ENCODE assay signal across 24 mouse cellular contexts in genomic region chr6:67145969-67146368, GRCm38 (mm10).
DNase-seq lines count a peak whose midpoint lies in the region; ATAC-seq and TF ChIP-seq lines count a peak whose summit lies in the region.
"Had no signal": no experiment of that assay in that cellular context is flagged by ENCODE, and none has a peak within 500 bp of the region (broad histone marks: within the 10 kb centered on the region; RNA-seq: fewer than 3 reads in every experiment).

No protein-coding gene starts in this region.

- intact Hi-C loops in left cerebral cortex, postnatal 10 days (cut with DNase I): no loop called here

- DNase-seq in ES-CJ7 (ENCODE audit: low read depth, low spot score): peak; percentile 92
- no peak for DNase-seq in liver, postnatal 0 days
- DNase-seq in left cerebral cortex, postnatal 10 days (ENCODE audit: extremely low spot score in 1 of 2, low spot score in 2 of 2): no peak
- DNase-seq in cerebellum, postnatal 36 days: no peak
- DNase-seq in cerebellum, adult 11 months: no peak
- DNase-seq: adrenal gland, adult 8-10 months; cerebellum, postnatal 14 days; embryo, embryonic 11 days; gastrocnemius, postnatal 10 days; retina, postnatal 1 day; right cerebral cortex, postnatal 25 days; thymus, adult 2 months; thymus, postnatal 4 days had no signal

- no peak overlapping the region for H3K4me2 ChIP-seq in intestine, postnatal 0 days (replicated peaks; ENCODE audit: low read depth)
- H3K4me2 ChIP-seq in liver, postnatal 0 days (ENCODE audit: low read depth, low read length): no peak overlapping the region
- H3K4me2 ChIP-seq: embryonic facial prominence, embryonic 13.5 days; forebrain, embryonic 13.5 days; hindbrain, embryonic 12.5 days; neural tube, embryonic 13.5 days had no signal

- no peaks in the 10 kb centered on the region for H3K27me3 ChIP-seq in E14TG2a.4 (ENCODE audit: insufficient read depth, low read length)
- H3K27me3 ChIP-seq in intestine, postnatal 0 days (replicated peaks; ENCODE audit: control insufficient read depth, insufficient read depth, low read length): no peaks in the 10 kb centered on the region
- no peaks in the 10 kb centered on the region for H3K27me3 ChIP-seq in liver, postnatal 0 days (ENCODE audit: insufficient read depth, low read length)
- H3K27me3 ChIP-seq: embryonic facial prominence, embryonic 13.5 days; forebrain, embryonic 13.5 days; hindbrain, embryonic 12.5 days; neural tube, embryonic 13.5 days had no signal

- ATAC-seq in intestine, postnatal 0 days: no peak
- no peak; the same call in 1 of the 2 replicates for ATAC-seq in liver, postnatal 0 days
- no peak for ATAC-seq in erythroid progenitor cell, adult 5-6 weeks (replicated peaks; ENCODE audit: low FRiP score, poor library complexity, severe bottlenecking)
- ATAC-seq: forebrain, embryonic 13.5 days had no signal

- peak overlapping the region; percentile 24 for H3K4me3 ChIP-seq in E14TG2a.4 (replicated peaks; ENCODE audit: low read length)
- no peak overlapping the region for H3K4me3 ChIP-seq in intestine, postnatal 0 days (ENCODE audit: low read depth, low read length)
- no peak overlapping the region for H3K4me3 ChIP-seq in liver, postnatal 0 days (ENCODE audit: low read depth, low read length)
- H3K4me3 ChIP-seq: embryonic facial prominence, embryonic 13.5 days; erythroblast, embryonic 14.5 days; forebrain, embryonic 13.5 days; hindbrain, embryonic 12.5 days; myocyte; neural tube, embryonic 13.5 days had no signal

- H3K9ac ChIP-seq in intestine, postnatal 0 days (ENCODE audit: low read depth, low read length): no peak overlapping the region
- H3K9ac ChIP-seq in liver, postnatal 0 days (replicated peaks): no peak overlapping the region
- H3K9ac ChIP-seq: embryonic facial prominence, embryonic 13.5 days; forebrain, embryonic 13.5 days; hindbrain, embryonic 12.5 days; neural tube, embryonic 13.5 days had no signal

- H3K9me3 ChIP-seq in E14TG2a.4 (ENCODE audit: low read length): no peaks in the 10 kb centered on the region
- no peaks in the 10 kb centered on the region for H3K9me3 ChIP-seq in intestine, postnatal 0 days (ENCODE audit: control insufficient read depth)
- H3K9me3 ChIP-seq in liver, postnatal 0 days (ENCODE audit: low read length): no peaks in the 10 kb centered on the region
- H3K9me3 ChIP-seq: embryonic facial prominence, embryonic 13.5 days; forebrain, embryonic 13.5 days; hindbrain, embryonic 12.5 days; neural tube, embryonic 13.5 days had no signal

- peak overlapping the region; percentile 55 for H3K27ac ChIP-seq in intestine, postnatal 0 days (ENCODE audit: low read depth, low read length)
- H3K27ac ChIP-seq in liver, postnatal 0 days (ENCODE audit: low read depth): peak overlapping the region; percentile 45
- H3K27ac ChIP-seq: embryonic facial prominence, embryonic 13.5 days; forebrain, embryonic 13.5 days; hindbrain, embryonic 12.5 days; kidney, postnatal 0 days; macrophage; neural tube, embryonic 13.5 days had no signal

- no peak for TF ChIP-seq CTCF in E14TG2a.4 (conservative IDR thresholded peaks at IDR 0.05; ENCODE audit: low read length)
- TF ChIP-seq CTCF in intestine, postnatal 0 days (IDR thresholded peaks at IDR 0.05; ENCODE audit: low read depth): no peak
- no peak for TF ChIP-seq CTCF in liver, postnatal 0 days (IDR thresholded peaks at IDR 0.05; ENCODE audit: low read depth)

- 21% methylated on average over 5 of the region's 5 CpGs for whole genome bisulfite sequencing in intestine, postnatal 0 days
- WGBS in liver, postnatal 0 days (ENCODE audit: insufficient replicate concordance): 42% methylated on average over 5 of the region's 5 CpGs

- H3K36me3 ChIP-seq in E14TG2a.4 (ENCODE audit: insufficient read depth, low read length): no peaks in the 10 kb centered on the region
- no peaks in the 10 kb centered on the region for H3K36me3 ChIP-seq in intestine, postnatal 0 days (ENCODE audit: control insufficient read depth, insufficient read depth)
- no peaks in the 10 kb centered on the region for H3K36me3 ChIP-seq in liver, postnatal 0 days (replicated peaks; ENCODE audit: insufficient read depth, low read length)
- H3K36me3 ChIP-seq: embryonic facial prominence, embryonic 13.5 days; hindbrain, embryonic 12.5 days; neural tube, embryonic 13.5 days had no signal

- H3K4me1 ChIP-seq in E14TG2a.4 (replicated peaks; ENCODE audit: low read depth, low read length): peaks cover 75% of the 10 kb centered on the region
- H3K4me1 ChIP-seq in intestine, postnatal 0 days (replicated peaks; ENCODE audit: control insufficient read depth, insufficient read depth, low read length): no peaks in the 10 kb centered on the region; the same call in 1 of the 2 replicates
- H3K4me1 ChIP-seq in liver, postnatal 0 days (ENCODE audit: insufficient read depth): peaks cover 26% of the 10 kb centered on the region
- H3K4me1 ChIP-seq: forebrain, embryonic 13.5 days; neural tube, embryonic 13.5 days had no signal

- no peak for TF ChIP-seq EP300 in liver, postnatal 0 days (IDR thresholded peaks at IDR 0.05; ENCODE audit: low read depth)
